Mouse (Mus musculus): Measurements from ENCODE around the gene Sdc3.

Sdc3 gene

GRCm38 (mm10) chr4:130820594-130821255 is 28.4 kb downstream of the Sdc3 start:
- DNase-seq (ENCODE audit: low read depth, low spot score) = no peak

GRCm38 (mm10) chr4:130828851-130829673 is 36.7 kb downstream of the Sdc3 start:
- no peak for DNase-seq (ENCODE audit: low read depth, low spot score)

GRCm38 (mm10) chr4:130834122-130834521 is 41.8 kb downstream of the Sdc3 start:
- DNase-seq (ENCODE audit: low read depth, low spot score) = no peak

GRCm38 (mm10) chr4:130835550-130835949 is 43.2 kb downstream of the Sdc3 start:
- no peak for DNase-seq (ENCODE audit: low read depth, low spot score)

GRCm38 (mm10) chr4:130836281-130837061 is 44.1 kb downstream of the Sdc3 start:
- peak; percentile 71 for DNase-seq (ENCODE audit: low read depth, low spot score)

- DNase-seq (ENCODE audit: low read depth, low spot score) = no peak
Observed at GRCm38 (mm10) chr4:130838585-130838984, 46.2 kb downstream of the Sdc3 start.

- peak; percentile 9 for DNase-seq (ENCODE audit: low read depth, low spot score)
Observed at GRCm38 (mm10) chr4:130841107-130841840, 48.9 kb downstream of the Sdc3 start.

- DNase-seq (ENCODE audit: low read depth, low spot score) = no peak
Observed at GRCm38 (mm10) chr4:130848814-130849213, 56.5 kb downstream of the Sdc3 start.

GRCm38 (mm10) chr4:130857661-130858060 is 65.3 kb downstream of the Sdc3 start:
- DNase-seq (ENCODE audit: low read depth, low spot score) = peak; percentile 70

GRCm38 (mm10) chr4:130858880-130859279 is 66.5 kb downstream of the Sdc3 start:
- no peak for DNase-seq (ENCODE audit: low read depth, low spot score)

- no peak for DNase-seq (ENCODE audit: low read depth, low spot score)
Observed at GRCm38 (mm10) chr4:130859467-130859866, 67.1 kb downstream of the Sdc3 start.

- no peak for DNase-seq (ENCODE audit: low read depth, low spot score)
Observed at GRCm38 (mm10) chr4:130860902-130861652, 68.7 kb downstream of the Sdc3 start.

- no peak for DNase-seq (ENCODE audit: low read depth, low spot score)
Observed at GRCm38 (mm10) chr4:130861653-130862208, 69.4 kb downstream of the Sdc3 start.

- no peak for DNase-seq (ENCODE audit: low read depth, low spot score)
Observed at GRCm38 (mm10) chr4:130862538-130862937, 70.2 kb downstream of the Sdc3 start.

GRCm38 (mm10) chr4:130865460-130865859 is 73.1 kb downstream of the Sdc3 start:
- no peak for DNase-seq (ENCODE audit: low read depth, low spot score)

- no peak for DNase-seq (ENCODE audit: low read depth, low spot score)
Observed at GRCm38 (mm10) chr4:130865901-130866371, 73.6 kb downstream of the Sdc3 start.

- no peak for DNase-seq (ENCODE audit: low read depth, low spot score)
Observed at GRCm38 (mm10) chr4:130867940-130868339, 75.6 kb downstream of the Sdc3 start.

GRCm38 (mm10) chr4:130868803-130869202 is 76.5 kb downstream of the Sdc3 start:
- no peak for DNase-seq (ENCODE audit: low read depth, low spot score)

GRCm38 (mm10) chr4:130872414-130872813 is 80.1 kb downstream of the Sdc3 start:
- DNase-seq (ENCODE audit: low read depth, low spot score) = no peak

GRCm38 (mm10) chr4:130873440-130873839 is 81.1 kb downstream of the Sdc3 start:
- peak; percentile 27 for DNase-seq (ENCODE audit: low read depth, low spot score)
